Mouse (Mus musculus): ENCODE measurements around the gene Nags.

DNA sequence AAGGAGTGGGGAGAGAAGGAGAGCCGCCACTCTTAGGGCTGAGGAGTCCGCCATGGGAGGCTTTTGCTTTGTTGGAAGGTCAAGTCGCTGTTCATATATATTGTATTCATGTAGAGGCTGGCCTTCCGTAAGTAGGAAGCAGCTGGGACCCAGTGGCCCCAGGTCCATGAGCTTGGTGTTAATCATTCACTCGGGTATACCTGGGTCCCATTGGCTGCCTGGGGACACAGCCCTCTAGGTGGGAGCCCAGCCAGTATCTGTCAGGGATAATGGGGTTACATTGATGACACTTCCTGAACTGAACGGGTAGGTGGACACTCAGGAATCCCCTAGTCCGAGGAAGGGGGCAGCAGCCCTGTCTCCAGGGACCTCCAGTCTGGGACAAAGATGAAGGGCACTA, 3.0 kb upstream of the Nags start:
- TF ChIP-seq CTCF (IDR thresholded peaks at IDR 0.05; ENCODE audit: insufficient read depth, low read length), result no peak
- no peak for TF ChIP-seq POLR2A (IDR thresholded peaks at IDR 0.05; ENCODE audit: borderline replicate concordance, extremely low read depth, low read depth, low read length)
